Mouse (Mus musculus) CD4-positive, CD25-positive, alpha-beta regulatory T cell, adult 4 months (primary cell): ENCODE data around the gene Zfp287. TPM values are rescaled to one million over a fixed set of nuclear protein-coding genes. Genes with fewer than 3 reads are reported as not detected.

Experiments
- ATAC-seq: one replicate; pipeline ENCODE4 v1.8.0; 2017
- polyA plus RNA-seq, 2 experiments: library from polyadenylated mRNA; unstranded; fragments of 100-300 nt; shearing (Covaris generic); gene quantifications; one replicate each; pipeline ENCODE4 v1.2.1; 2017

Zfp287 gene
- polyA plus RNA-seq, 2 experiments from 2014 or later, result 16.9 to 20.4 TPM

DNA sequence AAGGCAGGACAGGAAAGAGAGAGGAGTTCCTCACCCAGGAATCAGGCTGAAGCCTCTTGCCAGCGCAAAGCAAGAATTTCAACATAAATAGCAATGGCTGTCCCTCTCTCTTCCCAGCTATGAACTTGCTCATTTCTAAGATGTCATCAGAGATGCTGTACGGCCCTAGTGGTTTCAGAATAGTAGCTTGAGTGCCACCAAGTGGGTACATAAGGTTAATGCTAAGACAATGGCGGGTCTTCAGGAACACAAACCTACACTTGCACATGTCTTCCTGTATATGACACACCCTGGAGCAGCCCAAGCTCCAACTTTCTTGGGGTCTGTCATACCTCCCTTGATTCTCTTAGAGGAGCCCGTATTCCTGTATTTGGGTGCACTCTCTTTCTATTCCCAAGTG, 32.0 kb downstream of the Zfp287 start:
- ATAC-seq, result peak; percentile 53

DNA sequence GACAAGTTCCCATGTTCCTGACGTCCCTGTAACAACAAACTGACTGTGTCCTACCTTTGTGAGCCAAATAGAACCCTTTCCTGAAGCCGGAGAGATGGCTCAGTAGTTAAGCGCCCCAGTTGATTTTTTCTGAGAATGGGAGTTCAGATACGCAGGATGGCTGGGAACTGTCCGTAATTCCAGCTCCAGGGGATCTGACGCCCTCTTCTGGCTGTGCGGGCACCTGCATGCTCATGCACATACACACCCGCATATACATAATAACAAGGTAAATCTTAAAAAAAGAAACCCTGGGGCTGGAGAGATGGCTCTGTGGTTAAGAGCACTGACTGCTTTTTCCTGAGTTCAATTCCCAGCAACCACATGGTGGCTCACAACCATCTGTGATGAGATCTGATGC, 36.6 kb downstream of the Zfp287 start:
- no peak for ATAC-seq

DNA sequence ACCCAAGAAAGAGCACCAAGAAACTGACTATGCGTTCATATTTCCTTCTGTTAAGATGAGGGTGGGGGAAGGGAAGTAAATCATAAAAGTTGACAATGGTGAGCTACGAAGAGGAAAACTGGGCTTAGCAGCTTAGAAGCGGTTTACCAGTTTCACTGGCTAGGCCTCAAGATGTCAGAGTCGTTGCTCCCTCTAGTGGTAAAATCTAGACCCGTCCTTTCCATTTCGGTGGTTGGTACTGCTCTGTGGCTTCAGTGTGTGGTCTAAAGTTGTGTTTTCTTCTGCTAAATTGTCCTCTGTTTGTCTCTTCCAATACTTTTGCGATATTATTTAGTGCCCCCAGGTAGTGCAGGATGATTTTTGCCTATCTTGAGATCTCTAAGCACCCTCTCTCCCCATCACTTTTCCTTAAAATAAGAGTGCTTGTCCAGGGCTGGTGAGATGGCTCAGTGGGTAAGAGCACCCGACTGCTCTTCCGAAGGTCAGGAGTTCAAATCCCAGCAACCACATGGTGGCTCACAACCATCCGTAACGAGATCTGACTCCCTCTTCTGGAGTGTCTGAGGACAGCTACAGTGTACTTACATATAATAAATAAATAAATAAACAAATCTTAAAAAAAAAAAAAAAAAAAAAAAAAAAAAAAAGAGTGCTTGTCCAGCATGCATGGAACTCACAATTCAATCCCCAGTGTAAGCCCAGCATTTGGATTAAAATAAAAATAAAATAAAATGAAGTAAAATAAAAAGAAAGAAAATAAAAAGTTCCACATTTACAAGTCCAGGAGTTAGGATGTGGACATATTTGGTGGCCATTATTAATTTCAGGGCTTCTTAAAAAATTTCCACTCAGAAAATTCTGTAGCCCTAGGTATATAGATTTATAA, 38.2 kb downstream of the Zfp287 start:
- ATAC-seq, result peak; percentile 98

DNA sequence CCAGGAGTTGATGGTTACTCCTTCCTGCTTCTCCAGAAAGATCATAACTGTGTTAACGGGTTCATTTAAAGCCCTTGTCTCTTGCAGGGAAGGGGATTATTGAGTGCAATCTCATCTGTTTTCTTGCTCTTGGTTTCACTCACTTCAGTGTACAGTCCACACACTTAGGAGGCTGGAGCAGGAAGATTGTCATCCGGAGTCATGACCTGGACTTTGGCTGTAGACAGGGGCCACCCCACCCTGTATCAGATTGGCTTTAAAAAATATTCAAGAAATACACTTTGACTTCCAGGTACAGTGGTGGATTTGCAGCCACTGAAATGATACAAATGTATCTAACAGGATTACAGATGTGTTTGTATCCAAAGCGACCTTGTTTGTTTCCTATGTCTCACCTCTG, 40.1 kb downstream of the Zfp287 start:
- ATAC-seq, result no peak

DNA sequence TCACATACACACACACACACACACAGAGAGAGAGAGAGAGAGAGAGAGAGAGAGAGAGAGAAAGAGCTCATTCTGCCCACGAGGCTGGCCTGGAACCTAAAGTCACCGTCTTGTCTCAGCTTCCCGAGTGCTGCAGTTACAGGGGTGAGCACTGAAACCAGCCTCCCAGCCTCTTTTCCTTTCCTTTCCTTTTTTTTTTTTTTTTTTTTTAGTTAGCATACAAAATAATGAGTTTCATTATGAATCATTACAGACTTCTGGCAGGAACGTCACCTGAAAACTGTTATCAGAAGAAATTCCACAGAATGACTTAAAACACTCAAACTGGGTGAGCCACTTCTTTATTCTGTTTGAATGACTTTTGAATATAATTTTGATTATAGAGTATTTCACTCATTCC, 51.8 kb downstream of the Zfp287 start:
- ATAC-seq, result no peak

DNA sequence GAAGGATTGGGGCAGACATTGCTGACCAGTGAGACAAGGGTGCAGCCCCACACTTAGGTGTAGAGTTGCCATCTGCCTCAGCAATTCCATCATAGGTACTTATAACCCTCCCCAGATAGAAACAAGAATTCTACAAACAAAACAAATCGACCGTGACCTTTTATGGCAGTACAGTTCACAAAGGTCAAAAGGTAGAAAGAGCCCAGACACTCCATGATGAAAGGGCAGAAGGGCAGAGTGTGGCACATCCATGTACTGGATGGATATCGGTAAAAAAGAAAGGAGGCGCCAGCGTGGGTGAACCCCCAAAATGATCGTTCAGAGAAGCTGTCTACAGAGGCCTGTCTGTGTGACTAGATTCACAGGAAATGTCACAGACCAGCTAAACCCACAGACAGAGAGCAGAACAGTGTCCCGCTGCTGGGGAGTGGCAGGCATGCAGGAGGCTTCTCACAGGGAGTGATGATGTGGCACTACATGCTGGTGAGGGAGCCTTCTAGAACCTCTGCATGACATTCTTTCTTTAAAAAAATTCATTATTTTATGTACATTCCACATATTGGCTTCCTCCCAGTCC, 52.8 kb downstream of the Zfp287 start:
- peak; percentile 63 for ATAC-seq

DNA sequence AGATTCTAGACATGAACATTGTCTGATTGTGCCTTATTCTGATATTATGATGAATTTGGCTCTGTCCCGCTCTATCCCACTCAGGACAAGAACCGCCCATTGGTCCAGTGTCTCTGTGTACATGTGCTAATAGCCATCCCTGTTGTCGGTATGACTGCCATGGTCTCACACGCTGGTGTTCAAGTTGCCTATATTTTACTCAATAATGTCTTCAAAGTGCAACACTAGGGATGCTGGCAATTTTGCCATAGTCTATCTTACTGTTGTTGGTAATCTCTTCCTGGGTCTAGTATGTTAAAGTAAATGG, 55.5 kb downstream of the Zfp287 start:
- ATAC-seq, result no peak

DNA sequence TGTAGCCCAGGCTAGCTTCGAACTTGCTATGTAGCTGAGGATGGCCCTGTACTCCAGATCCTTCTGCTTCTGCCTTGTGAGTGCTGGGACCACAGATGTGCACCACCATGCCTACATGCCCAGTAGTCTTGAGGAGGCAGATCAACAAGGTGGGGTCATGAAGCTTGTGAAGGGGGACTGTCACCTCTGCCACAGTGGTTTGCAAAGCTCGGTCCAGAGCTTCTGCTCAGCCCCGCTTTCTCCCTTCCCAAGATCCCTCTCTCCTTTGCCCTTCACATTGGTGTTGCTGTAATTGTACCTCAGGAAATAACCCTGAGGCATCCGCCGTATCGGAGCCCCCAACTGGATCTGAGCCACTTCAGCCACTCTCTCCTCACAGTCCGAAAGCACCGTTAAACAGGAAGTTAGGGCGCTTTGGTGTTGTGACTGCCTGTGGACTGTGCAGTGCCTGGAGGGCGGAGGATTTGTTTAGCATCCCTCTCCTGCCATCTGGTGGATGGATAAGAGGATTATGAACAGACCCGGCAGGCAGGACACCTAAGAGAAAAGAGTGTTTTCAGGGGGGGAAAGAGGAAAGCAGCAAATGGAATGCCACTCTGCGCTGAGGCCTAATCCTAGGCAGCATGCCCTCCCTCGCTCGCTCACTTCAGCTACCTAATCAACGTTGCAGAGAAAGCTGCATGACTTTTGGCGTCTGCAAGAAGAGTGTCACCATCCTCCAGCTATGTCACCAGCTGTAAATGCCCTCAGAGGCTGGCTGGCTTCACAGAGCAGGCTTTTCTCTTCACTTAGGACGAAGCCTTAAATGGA, 56.0 kb downstream of the Zfp287 start:
- ATAC-seq, result peak; percentile 58

DNA sequence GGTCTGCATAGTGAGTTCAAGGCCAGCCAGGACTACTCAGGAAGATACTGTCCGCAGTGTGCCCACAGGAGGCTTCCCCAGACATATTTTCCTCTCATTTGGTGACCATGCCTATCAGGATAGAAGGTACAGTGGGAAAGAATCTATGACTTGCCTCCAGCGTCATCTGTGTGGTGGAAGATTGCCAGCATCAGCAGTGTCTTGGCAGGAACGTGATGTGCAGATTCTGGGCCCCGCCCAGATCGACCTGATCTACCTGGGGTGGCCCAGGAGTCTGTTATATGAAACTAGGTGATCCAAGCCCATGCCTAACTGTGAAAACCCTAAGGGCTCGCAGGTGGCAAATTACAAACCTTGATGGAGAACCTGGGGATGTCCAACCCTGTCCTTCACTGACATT, 61.7 kb downstream of the Zfp287 start:
- no peak for ATAC-seq

DNA sequence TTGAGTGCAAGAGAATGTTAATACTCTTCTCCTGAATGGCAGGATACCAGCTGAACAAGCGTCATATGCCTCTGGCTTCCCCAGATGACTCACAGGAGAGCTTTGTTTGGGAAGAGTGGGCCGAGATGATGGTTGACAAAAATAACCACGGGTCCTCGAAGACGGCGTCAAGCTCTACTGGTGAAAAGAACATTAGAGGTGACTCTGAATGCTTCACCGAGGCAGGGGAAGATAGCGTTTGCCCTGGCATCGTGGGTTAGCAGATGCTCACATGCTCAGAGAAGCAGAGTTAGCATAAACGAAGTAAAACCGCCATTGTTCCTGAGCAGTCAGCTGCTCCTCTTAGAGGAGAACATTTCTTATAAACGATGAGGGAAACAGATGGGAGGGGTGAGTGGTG, 62.2 kb downstream of the Zfp287 start:
- ATAC-seq, result no peak

DNA sequence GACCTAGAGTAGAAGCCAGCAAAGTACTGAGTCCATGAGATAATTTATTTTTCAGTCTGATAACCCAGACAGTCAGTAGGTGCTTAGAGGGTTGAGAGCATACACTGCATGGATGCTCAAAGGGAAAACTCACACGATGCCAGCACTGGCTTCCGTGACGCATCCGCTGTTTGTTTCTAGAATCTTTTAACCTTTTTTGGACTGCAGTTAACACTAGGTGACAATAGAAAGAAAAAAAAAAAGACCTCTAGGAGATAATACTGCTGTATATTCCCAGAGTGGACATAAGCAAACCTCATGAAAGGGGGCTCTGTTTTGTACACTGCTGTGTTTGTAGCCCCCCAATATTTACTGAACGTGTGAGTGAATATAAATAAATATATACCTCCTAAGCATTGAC, 62.7 kb downstream of the Zfp287 start:
- ATAC-seq, result no peak

DNA sequence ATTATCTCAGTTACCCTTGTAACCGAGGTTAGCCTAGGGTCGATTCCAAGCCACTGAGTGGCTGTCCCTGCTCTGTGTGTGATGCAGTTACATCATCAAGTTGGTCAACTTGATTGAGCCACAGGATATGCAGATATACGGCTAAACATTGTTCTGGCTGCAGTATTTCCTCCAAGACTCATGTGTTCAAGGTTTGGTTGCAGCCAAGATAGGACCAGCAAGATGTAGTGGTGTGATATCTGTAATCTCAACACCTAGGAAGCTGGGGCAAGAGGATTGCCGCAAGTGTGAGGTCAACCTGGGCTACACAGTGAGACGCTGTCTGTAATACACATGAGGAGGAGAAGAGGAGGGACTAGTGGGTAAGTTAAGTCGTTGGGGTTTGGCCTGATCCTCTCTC, 67.5 kb downstream of the Zfp287 start:
- no peak for ATAC-seq

DNA sequence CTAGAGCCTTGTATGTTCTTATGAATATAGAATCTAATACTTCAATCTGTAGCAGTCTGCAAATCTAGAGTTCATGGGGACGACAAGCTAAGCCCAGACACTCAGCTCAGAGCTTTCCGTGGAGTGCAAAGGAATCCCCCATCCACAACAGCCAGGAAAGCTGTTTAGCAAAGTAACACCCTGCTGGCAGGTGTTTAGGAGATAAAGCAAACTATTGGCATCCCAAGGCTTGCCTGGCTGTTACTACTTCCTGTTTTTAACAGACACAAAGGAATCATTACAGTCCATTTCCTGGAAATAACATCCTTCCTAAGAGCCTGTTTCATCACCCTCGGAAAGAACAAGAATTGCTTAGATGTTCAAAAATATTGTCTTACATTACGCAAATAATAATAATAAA, 70.8 kb downstream of the Zfp287 start:
- ATAC-seq, result no peak

DNA sequence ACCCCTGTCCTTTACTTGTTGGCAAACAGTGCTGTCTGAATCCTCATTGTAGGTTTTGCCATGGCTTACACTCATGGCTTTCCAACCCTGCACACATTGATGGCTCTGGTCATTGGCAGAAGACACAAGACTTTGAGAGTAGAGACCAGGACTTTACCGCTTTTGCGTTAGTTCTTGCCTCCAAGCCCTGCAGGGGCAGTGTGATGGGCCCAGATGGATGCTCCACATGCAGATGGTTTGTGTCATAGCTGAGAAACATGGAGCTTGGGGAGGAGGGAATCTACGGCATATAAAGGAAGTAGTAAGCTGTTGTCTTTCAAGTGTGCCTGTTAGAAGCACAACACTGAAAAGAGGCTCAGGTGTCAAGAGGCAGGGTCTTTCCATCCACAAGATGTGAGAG, 79.6 kb downstream of the Zfp287 start:
- ATAC-seq, result no peak

DNA sequence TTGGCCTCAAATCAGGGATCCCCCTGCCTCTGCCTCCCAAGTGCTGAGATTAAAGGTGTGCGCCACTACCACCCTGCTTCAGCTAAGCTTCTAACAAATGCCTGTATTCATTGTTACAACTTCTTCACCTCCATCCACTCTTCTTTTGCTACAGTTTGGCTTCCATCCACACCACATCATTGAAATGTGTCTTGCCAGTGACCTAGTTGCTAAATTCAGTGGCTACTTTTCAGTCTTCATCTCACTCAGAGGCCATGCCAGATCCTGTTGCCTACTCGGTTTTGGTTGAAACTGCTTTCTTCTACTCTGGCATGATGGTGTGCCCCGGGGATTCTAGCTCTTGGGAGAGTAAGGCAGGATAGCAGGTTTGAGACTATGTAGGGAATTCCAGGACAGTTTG, 80.1 kb downstream of the Zfp287 start:
- ATAC-seq, result no peak

Other genes with a start within 250 kb of the Zfp287 start
- 1 to 10 TPM in 1 of 2 experiments, under 1 TPM in 1; 0.74 to 2.3 TPM for gene Cenpv, start 192.6 kb downstream of the Zfp287 start, polyA plus RNA-seq
- gene Ubb, start 180.7 kb downstream of the Zfp287 start, polyA plus RNA-seq, result 1,000 to 10,000 TPM; 5,826 to 7,831 TPM
- 10 to 100 TPM; 65.8 to 93.5 TPM for gene Trpv2, start 157.4 kb downstream of the Zfp287 start, polyA plus RNA-seq
- 1 to 10 TPM; 1.9 to 4.6 TPM for gene Lrrc75a, start 83.4 kb downstream of the Zfp287 start, polyA plus RNA-seq
- gene Mmgt2, start 83.2 kb downstream of the Zfp287 start, polyA plus RNA-seq, result 10 to 100 TPM; 42.9 to 59.1 TPM
- not detected for gene Gm10428, start 21.2 kb upstream of the Zfp287 start, polyA plus RNA-seq
- gene Zfp286, start 57.6 kb upstream of the Zfp287 start, polyA plus RNA-seq, result 1 to 10 TPM; 3.8 to 4.3 TPM
- 1 to 10 TPM; 2.5 to 4.3 TPM for gene Trim16, start 88.3 kb upstream of the Zfp287 start, polyA plus RNA-seq
- 1 to 10 TPM; 8.4 to 9.6 TPM for gene Fbxw10, start 115.2 kb upstream of the Zfp287 start, polyA plus RNA-seq
- 10 to 100 TPM; 57.6 to 61.6 TPM for gene Tvp23b, start 147.6 kb upstream of the Zfp287 start, polyA plus RNA-seq
- not detected for gene Cdrt4, start 219.3 kb upstream of the Zfp287 start, polyA plus RNA-seq